Mouse (Mus musculus) right cerebral cortex, adult 2 months (tissue): ENCODE measurements around the gene Arntl2.
"Not testable (repeated sequence)": the region's sequence is repeated elsewhere in the genome, so short reads cannot be mapped to it uniquely, and the experiment has no call there.

Experiments used
- DNase-seq, 2 experiments: peaks; one replicate each; pipeline ENCODE4 v3.0.0; 2021 to 2022; ENCODE audit warnings: low spot score in 2 of 2

Gene Arntl2

GRCm38 (mm10) chr6:146847402-146847801 lies 51.5 kb downstream of the Arntl2 start:
- no peak for DNase-seq

GRCm38 (mm10) chr6:146848281-146848680 lies 52.4 kb downstream of the Arntl2 start:
- DNase-seq: no peak

GRCm38 (mm10) chr6:146850050-146850449 lies 54.2 kb downstream of the Arntl2 start, which contains the start of gene Smco2:
Gene Smco2 (plus strand): TSS chr6:146850104.
- DNase-seq: no peak

GRCm38 (mm10) chr6:146851916-146852315 lies 56.1 kb downstream of the Arntl2 start:
- DNase-seq: no peak

DNA sequence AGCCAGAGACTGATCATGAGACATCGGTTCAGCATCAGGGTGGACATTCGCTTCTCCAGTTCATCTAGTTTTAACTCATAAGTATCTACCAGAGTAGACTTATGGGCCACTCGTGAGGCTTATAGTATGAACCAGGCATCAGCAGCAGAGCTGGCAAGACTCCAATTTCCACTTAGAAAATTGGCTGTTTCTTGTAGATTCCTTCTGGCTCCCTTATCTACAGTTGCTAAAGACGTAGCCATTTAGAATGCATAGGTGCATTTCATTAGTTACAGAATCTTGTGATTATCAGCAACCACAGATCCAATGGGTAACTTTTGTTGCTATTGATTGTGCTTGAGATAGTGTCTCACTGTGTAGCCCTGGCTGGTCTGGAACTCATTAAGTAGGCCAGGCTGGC lies 56.9 kb downstream of the Arntl2 start:
- no peak for DNase-seq

- no peak for DNase-seq
These were observed 59.3 kb downstream of the Arntl2 start for GRCm38 (mm10) chr6:146855185-146855584.

GRCm38 (mm10) chr6:146857386-146857785 lies 61.5 kb downstream of the Arntl2 start:
- DNase-seq: no peak

DNA sequence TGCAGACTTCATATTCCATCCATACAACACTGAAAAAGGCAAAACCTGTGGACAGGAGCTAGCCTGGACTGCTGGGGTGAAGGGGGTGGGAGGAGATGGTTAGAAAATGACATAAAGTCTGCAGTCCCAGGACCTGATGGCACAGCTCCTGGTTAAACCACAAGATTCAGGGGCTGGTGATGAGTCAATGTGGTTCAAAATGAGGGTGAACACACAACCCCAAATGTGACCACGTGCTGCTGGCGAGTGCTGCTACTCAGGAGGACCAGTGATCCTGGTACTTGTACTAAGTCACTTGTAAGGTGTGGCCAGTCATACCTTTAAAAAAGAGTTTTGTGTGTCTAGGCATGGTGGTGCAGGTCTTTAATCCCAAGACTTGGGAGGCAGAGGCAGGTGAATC lies 67.3 kb downstream of the Arntl2 start:
- DNase-seq: no peak

- DNase-seq: not testable (repeated sequence)
These were observed 68.5 kb downstream of the Arntl2 start for GRCm38 (mm10) chr6:146864370-146864769.

GRCm38 (mm10) chr6:146865701-146866100 lies 69.8 kb downstream of the Arntl2 start:
- no peak for DNase-seq

DNA sequence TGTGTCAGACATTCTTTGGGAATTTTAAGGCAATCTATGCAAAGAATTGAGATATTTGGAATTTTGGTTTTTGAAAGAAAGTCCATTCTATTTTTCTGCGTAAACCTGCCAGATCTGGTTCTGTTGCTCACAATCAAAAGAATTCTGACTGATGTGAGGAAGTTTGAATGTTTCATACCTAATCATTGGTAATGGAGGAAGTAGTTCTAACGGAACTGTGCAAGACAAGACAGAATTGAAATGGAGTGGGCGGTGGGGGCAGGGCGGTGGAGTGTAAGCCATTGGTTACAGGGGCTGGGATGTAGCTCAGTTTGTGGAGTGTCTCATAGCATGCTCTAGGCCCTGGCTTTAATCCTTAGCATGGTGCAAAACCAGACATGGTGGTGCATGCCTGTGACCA lies 76.1 kb downstream of the Arntl2 start:
- no peak for DNase-seq

DNA sequence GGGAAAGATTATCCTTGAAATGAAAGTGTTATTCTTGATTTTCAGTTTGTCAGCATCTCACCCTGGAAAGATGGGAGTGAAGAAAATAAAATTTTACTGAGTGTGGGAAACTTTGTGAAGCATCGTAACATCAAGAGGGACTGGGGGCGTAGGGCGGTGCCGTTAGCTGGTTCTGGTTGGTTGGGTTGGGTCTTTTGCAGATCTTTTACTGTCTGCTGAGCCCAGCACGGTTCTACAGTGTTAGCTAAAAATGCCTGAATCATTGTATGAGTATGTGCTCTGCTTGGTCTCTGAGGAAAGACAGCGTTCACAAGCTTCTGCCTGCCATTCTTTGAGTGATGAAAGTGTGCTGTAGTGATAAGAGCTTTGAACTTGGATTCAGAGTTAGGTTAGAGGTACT lies 78.6 kb downstream of the Arntl2 start:
- DNase-seq: no peak

- no peak for DNase-seq
These were observed 81.0 kb downstream of the Arntl2 start for GRCm38 (mm10) chr6:146876820-146877219.

GRCm38 (mm10) chr6:146877425-146878045 lies 81.7 kb downstream of the Arntl2 start:
- peak; percentile 74 to 85 for DNase-seq

- DNase-seq: no peak
These were observed 83.1 kb downstream of the Arntl2 start for GRCm38 (mm10) chr6:146878926-146879325.

- DNase-seq: no peak
These were observed 84.0 kb downstream of the Arntl2 start for GRCm38 (mm10) chr6:146879856-146880255.

GRCm38 (mm10) chr6:146880296-146880695 lies 84.4 kb downstream of the Arntl2 start:
- DNase-seq: no peak

DNA sequence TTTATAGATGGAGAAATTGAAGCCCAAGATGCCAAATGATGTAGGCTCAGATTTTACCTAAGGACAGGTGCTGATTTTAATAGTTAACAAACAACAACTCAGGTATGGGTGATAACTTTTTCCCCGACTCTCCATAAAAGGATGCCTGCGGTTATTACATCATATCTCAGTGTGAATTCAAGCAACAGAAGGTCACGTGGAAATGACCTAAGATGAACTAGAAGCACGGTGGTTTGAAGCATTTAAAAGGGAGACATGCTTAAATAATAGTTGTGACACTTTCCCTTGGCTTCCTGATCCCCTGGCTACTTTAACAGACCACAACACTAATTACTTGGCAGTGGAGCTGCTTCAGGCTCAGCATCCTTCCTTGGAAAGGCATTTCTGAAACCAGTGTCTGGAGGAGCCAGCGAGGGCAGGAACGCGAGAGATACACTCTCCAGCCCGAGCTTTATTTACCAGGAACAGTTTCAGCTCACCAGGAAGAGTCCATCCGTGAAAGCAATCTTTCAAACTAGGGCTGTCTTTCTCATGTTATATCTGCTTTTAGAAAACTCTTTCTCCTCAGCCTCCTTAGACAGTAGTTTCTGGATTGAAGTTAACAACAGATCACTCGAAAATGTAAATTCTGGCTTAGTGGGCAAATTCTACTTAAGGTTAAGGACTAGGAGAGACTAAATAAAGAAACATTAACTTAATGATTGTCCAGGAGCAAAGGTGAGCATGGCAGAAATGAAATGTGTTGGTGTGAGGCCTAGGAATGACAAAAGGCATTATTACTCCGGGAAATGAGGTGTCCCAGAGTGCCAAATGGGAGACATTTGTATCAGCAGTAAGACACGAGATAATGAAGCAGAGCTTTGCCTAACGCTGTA lies 86.3 kb downstream of the Arntl2 start:
- no peak for DNase-seq
